Mouse (Mus musculus): ENCODE results near the gene Zscan2.
A peak's percentile ranks its signal among the peaks of the same experiment; 100 is the strongest.

Zscan2 gene

GRCm38 (mm10) chr7:80882830-80883505, 22.2 kb downstream of the Zscan2 start:
- DNase-seq (ENCODE audit: low spot score in 2 of 2) = peak; percentile 82 to 85

DNA sequence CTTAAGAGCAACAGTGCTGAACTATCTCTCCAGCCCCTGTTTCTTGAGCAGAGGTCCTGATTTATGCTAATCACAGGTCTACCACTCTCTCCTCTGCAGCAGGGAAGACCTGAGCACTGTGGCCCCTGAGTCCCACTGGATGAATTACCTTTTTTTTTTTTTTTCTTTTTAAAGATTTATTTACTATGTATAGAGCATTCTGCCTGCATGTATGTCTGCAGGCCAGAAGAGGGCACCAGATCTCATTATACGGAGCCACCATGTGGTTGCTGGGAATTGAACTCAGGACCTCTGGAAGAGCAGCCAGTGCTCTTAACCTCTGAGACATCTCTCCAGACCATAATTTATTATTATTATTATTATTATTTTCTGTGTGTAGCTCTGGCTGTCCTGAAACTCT, 24.9 kb downstream of the Zscan2 start:
- no peak for DNase-seq (ENCODE audit: low spot score in 2 of 2)

DNA sequence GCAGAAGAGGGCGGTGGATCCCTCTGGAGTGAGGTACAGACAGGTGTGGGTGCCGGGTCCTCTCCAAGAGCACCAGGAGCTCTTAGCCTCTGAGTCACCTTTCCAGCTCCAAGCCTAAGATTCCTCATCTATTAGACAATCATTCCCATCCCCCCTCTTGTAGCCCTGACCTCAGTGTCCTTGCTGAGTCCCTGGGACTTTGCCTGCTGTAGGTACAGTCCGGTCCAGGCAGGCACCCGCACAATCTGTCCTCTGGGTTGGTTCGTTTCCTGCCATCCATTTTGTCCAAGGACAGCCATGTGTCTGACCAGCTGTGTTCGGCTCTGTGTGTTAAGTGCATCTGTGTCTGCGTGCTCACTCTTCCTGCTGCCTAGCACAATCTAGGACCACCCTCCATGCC, 27.9 kb downstream of the Zscan2 start:
- no peak for DNase-seq (ENCODE audit: low spot score in 2 of 2)

DNA sequence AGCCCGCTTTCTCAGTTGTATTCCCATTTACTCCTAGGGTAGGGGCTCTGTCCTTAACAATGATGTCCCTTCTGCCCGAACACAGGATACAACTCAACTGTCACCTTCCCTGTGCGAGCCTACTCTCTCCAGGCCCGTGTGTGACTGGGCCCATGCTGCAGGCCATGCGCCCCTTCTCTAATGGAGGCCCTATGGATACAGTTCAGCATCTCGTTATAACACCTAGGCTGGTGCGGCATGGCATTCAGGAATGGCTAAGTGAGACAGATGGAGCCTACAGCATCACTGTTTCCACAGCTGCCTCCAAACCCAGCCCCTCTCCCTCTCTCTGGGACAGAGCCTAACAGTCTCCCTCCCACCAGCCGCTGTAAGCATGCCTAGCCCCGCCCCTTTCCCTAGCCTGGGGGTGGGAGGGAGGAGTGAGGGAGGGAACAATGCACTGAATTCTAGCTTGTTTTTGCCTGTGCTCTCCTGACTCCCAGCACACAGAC, 28.3 kb downstream of the Zscan2 start:
- no peak for DNase-seq (ENCODE audit: low spot score in 2 of 2)

DNA sequence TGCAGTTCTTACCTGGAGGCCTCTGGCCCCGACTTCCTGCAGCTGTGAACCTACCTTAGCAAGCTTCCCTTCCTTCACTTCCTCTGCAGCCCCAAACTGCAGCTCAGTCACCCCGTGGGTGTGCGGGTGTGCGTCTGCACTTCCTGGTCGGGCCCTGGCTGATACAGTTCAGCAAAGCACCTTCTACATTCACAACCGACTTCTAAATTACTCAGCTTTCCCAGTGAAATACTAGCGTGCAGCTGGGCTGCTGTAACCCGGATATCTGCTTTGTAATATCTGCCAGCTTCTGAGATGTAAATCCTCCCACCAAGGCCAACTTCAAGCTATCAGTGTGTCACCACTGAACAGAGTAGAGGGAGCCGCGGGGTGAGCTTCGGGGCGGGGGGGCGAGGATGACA, 29.1 kb downstream of the Zscan2 start:
- DNase-seq (ENCODE audit: low spot score in 2 of 2) = peak; percentile 85

DNA sequence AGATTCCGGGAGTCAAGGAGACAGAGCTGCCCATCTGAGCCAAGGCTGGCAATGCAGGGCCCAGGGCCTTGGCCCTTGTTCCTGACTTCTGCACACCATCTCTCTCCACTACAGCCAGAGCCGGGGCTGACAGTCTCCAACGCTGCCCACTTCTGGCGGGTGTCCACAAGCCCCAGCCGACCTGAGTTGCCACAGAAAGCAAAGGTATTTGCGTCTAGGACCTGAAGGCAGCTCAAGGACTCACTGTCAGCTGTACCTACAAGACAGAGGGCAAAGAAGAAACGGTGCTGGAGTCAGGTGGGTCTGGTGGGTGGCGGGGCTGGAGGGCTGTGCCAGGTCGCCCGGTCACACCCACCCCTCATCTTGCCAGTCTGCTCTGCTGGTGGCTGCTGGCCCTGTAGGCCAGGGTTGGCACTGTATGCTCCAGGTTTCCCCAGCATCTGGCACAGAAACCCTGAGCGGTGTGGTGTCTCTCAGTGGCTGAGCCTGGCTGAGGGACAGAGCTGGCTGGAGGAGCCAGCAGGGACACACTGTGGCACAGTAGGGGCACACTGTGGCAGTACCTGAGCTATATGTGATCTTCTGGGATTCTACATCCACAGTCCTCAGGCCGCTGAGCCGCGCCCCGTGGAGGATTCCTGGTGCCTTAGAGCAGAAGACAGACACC, 32.5 kb downstream of the Zscan2 start:
- no peak for DNase-seq (ENCODE audit: low spot score in 2 of 2)

DNA sequence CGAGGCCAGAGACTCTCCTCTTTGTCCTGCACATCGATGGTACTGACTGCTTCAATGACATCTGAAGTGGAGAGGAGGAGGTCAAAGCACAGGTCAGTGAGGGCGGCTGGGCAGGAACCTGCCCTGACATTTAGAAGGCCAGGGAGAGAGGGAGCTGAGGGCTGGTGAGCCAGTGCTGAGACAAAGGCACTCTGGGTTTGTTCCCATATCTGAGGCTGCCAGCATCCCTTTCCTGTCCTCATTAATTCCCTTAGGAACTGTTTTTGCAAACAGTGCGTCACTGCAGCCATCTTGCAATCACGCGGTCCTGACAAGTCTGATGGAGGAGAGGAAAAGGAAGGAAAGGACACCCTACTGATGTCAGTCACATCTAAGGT, 33.0 kb downstream of the Zscan2 start:
- no peak for DNase-seq (ENCODE audit: low spot score in 2 of 2)

DNA sequence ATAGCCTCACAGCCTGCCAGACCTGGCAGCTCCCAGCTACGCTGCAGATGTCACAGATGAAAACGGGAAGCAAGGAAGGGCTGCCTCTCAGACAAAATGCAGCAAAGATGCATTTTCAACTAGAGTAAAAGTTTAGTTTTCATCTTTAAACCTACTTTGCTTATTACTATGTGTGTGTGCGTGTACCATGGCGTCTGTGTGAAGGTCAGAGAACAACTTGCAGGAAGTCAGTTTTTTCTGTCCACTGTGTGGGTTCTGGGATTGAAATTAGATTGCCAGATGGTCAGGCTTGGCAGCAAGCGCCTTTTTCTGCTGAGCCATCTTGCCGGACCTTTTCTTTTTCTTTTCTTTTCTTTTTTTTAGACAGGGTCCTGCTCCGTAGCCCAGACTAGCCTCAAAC, 33.5 kb downstream of the Zscan2 start:
- no peak for DNase-seq (ENCODE audit: low spot score in 2 of 2)

DNA sequence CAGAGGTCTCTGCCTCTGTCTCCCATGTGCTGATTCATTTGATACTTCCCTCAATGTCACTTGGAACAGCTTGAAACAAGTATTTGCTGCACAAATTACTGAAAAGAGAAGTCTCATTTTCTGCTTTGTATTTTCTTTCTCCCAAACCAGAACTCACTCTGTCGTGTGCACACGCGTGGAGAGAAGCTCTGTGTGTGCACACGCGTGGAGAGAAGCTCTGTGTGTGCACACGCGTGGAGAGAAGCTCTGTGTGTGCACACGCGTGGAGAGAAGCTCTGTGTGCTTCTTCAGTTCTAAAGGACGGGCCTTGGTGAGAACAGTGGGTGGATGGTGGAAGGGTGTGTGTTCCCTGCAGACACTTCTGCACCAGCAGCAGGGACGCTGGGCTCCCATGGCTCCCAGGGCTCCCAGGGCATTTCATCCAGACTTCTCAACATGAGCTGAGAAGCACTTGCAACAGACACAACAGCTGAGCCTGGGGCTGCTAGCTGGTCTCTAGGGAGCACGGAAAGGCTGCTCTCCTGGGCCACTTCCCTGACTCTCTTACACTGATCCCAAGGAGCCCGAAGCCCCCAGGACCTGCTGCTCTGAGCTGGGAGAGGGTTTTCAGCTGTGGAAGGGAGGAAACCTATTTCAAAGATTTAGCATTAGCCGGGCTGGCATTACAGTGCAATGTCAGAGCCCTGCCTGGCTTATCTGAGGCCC, 34.2 kb downstream of the Zscan2 start:
- DNase-seq (ENCODE audit: low spot score in 2 of 2) = no peak

DNA sequence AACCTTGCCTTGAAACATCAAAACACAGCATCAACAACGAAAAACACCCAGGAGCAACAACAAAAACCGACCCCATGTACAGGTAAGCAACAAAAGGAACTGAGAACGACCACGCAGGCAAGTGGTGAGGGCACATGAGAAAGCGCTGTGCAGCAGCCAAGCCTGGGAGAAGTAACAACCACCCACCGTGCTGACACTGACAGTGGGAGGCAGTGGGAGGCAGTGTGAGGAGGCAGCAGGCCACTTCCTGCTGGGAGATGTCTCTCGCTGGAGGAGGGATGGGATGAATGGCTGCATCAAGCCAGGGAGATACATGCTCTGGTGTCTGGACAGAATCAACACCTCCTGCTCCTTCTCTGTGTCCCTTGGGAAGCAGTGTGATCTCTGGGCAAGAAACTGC, 36.4 kb downstream of the Zscan2 start:
- no peak for DNase-seq (ENCODE audit: low spot score in 2 of 2)

GRCm38 (mm10) chr7:80897721-80898120, 37.0 kb downstream of the Zscan2 start:
- DNase-seq (ENCODE audit: low spot score in 2 of 2) = no peak

GRCm38 (mm10) chr7:80900944-80901501, 40.3 kb downstream of the Zscan2 start, which contains the start of gene Wdr73:
Wdr73 (minus strand) TSS chr7:80901269.
- peak; percentile 91 to 92 for DNase-seq (ENCODE audit: low spot score in 2 of 2)

GRCm38 (mm10) chr7:80901541-80902274, 41.0 kb downstream of the Zscan2 start:
- DNase-seq (ENCODE audit: low spot score in 2 of 2) = peak in 1 of 2 experiments; percentile 32

GRCm38 (mm10) chr7:80903625-80904422, 43.1 kb downstream of the Zscan2 start:
- DNase-seq (ENCODE audit: low spot score in 2 of 2) = no peak

- DNase-seq (ENCODE audit: low spot score in 2 of 2) = peak; percentile 30 to 47
These were observed 44.3 kb downstream of the Zscan2 start, which contains the start of gene Nmb for GRCm38 (mm10) chr7:80904921-80905515. Nmb (minus strand) TSS chr7:80905076.

DNA sequence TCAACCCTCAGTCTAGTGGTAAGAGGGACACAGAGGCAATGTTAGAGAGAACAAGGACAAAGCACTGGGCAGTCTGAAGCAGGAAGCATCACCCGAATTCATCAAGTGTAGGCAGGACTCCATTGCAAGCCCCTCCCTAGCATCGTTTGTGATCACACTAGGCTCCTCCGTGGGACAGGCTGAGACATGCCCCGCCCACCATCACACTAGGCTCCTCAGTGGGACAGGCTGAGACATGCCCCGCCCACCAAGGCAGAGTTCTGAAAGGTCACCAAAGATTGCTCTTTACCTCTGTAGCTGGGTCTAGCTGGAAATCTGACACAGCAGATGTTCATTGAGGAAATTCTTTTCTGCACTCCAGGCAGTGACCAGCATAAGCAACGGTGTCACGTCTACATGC, 50.3 kb downstream of the Zscan2 start:
- DNase-seq (ENCODE audit: low spot score in 2 of 2) = no peak

DNA sequence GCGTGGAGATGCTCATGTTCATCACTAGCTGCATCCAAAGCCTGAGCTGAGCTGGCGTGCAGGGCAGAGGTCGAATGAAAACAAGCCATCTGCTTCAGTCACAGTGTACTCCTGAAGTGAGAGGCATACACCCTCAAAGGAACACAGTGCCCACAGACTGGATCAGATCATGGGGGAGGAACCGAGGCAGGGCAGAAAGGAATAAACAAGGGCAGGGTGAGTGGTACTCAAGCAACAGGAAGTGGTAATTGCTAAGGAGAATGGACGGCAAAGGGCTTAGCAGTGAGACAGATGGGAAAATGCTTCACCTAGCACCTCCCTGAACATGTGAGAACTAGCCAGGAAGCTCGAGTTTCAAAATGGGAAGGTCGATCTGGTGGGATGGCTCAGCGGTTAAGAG, 51.8 kb downstream of the Zscan2 start:
- no peak for DNase-seq (ENCODE audit: low spot score in 2 of 2)

GRCm38 (mm10) chr7:80917916-80918465, 57.3 kb downstream of the Zscan2 start:
- no peak for DNase-seq (ENCODE audit: low spot score in 2 of 2)

- DNase-seq (ENCODE audit: low spot score in 2 of 2) = peak; percentile 36 to 53
These were observed 58.4 kb downstream of the Zscan2 start for GRCm38 (mm10) chr7:80918982-80919646.

DNA sequence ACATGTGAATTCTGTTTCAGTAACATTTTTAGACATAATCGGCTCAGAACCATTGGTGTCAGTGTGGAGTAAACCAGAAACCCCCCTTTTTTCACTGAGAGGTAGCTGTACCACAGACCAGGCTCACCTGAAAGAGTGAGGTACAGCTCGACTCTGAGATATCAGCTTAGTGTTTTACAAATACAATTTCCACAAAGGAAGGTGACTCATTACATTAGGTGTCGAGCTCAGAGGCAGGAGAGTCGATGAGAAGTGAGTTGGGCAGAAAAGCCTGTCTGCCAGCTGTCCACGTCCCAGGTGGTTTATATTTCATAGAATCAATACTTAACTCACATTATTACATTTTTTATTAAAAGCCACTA, 58.9 kb downstream of the Zscan2 start:
- no peak for DNase-seq (ENCODE audit: low spot score in 2 of 2)
